Mouse (Mus musculus): ENCODE measurements at regions not wholly inside any gene's neighbourhood (a gene's known extent, or its start where the extent isn't known, plus 50 kb on each side); places are given as distances from the start of the nearest gene placed in this dataset.

DNA sequence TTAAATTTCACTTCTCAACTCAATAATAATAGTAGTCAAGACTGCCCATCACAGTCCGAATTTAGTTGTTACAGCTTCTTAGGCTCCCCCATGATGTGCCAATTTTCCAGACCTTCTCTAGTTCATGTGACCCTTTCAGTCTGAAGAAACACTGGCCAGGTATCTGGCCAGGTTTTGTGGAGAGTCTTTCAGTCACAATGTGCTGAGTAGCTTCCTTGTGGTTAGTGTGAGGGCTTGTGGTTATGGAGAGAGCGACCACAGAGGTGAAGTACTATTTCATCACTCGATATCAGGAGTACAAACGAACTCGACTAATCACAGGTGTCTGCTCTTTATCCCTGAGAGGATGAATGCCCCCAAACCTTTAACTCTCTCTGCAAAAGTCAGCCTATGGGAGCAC, 56.0 kb upstream of the F13a1 start:
- TF ChIP-seq POLR2A (IDR thresholded peaks at IDR 0.05; ENCODE audit: control insufficient read depth, low read depth, low read length) (no peak), CTCF (IDR thresholded peaks at IDR 0.05; ENCODE audit: control insufficient read depth, insufficient read depth, insufficient replicate concordance, low read depth, low read length) (no peak)

Measured in testis, adult 2 months (tissue).